Mouse (Mus musculus) mouse trophoblast stem cell (cell line): ENCODE measurements around the gene Plekhj1.
"Not testable (repeated sequence)": the region's sequence is repeated elsewhere in the genome, so short reads cannot be mapped to it uniquely, and the experiment has no call there.

ENCODE experiments used
- in situ Hi-C, 2 experiments: fragments of 300-500 bp; cut with MseI, MboI; formaldehyde crosslinking; loops; 2 replicates in 1 of 2; 3 replicates in 1 of 2; pipeline ENCODE4 v1.15.1; 2025

The Plekhj1 gene

DNA sequence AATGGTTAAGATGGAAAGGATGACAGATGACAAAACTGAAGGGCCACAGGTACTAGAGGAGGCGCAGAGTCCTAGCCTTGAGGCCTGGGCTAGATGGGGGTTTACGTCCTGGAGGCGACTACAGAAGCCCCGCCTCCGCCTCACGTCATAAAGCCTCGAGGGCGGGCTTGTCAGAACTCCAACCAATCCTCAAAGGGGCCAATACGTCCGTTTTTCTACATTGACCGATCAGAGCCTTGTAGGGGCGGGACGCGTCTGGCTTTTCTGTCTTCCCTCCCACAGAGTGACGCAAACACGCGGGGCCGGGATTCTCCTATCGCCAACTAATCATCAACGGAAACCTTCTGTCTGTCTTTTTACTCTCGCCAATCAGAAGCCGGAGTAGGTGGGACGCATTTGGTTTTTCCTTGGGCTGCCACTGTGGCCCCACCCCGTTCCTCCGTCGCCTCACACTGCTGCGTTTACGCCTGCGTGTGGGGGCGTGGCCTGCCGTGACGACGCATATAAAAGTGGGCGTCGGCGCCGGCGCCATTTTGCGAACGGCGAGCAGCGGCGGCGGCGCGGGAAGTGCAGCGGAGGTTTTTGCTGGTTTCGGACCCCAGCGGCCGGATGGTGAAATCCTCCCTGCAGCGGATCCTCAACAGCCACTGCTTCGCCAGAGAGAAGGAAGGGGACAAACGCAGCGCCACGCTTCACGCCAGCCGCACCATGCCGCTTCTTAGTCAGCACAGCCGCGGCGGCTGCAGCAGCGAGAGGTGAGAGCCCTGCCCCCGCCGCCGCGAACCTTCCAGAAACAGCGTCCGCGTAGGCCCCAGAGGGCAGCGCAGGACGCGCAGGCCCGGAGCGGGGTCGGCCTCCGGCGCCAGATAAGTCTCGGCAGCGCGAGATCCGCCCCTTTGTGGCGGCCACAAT is 28.0 kb upstream of the Plekhj1 start, which contains the start of gene Oaz1:
Gene Oaz1, plus strand, starts transcription at position 506 of the 912 bp plus-strand sequence.
- in situ Hi-C loops, result loop anchor here in 1 of 2 experiments (5.0 kb wide), 1 partner anchor 51 kb away; no protein-coding TSS in a partner anchor

GRCm38 (mm10) chr10:80824827-80825226 is 26.4 kb upstream of the Plekhj1 start:
- in situ Hi-C loops, result loop anchor here (5.0 kb wide), 2 partner anchors 52 to 57 kb away; no protein-coding TSS in a partner anchor

DNA sequence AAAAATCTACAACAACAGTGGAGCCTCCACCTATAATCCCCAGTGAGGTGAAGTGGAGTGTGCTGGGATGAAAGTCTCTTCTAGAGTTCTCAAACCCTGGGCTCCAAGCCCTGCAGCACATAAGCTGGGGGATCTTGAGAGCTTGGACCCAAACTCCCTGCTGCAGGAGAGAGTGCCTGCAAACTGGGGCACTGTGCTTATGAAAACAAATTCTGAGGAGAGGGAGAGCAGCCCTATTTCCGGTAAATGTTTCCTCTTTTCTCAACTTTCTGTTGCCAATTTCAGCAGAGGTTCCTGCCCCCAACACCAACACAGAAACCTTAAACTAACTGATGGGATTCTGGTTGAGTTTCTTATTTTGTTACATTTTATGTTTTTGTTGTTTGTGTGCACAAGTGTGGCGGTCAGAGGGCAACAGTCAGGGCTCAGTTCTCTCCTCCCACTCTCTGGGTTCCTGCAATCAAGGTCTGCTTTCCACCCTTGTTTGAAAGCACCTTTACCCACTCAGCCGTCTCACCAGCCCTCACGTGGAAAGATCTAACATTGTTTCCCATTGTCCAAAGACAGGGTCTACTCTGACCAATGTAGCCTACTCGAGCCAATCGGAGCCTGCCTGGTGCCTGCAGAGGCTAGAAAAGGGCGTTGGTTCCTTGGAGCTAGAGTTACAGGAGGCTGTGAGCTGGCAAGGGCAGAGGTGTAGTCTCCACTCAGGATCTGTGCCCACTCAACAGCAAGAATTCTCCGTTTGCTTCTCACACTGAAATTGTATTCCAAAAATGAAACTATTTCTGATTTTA is 25.6 kb upstream of the Plekhj1 start:
- in situ Hi-C loops, result loop anchor here in 1 of 2 experiments (5.0 kb wide), 1 partner anchor 58 kb away; no protein-coding TSS in a partner anchor

GRCm38 (mm10) chr10:80823316-80823715 is 24.9 kb upstream of the Plekhj1 start:
- in situ Hi-C loops, result loop anchor here in 1 of 2 experiments (5.0 kb wide), 1 partner anchor 59 kb away; no protein-coding TSS in a partner anchor

GRCm38 (mm10) chr10:80822528-80822927 is 24.1 kb upstream of the Plekhj1 start:
- in situ Hi-C loops, result loop anchor here in 1 of 2 experiments (5.0 kb wide), 1 partner anchor 60 kb away; no protein-coding TSS in a partner anchor

- in situ Hi-C loops, result loop anchor here in 1 of 2 experiments (5.0 kb wide), 1 partner anchor 60 kb away; no protein-coding TSS in a partner anchor
These were observed 23.6 kb upstream of the Plekhj1 start for GRCm38 (mm10) chr10:80821991-80822390.

DNA sequence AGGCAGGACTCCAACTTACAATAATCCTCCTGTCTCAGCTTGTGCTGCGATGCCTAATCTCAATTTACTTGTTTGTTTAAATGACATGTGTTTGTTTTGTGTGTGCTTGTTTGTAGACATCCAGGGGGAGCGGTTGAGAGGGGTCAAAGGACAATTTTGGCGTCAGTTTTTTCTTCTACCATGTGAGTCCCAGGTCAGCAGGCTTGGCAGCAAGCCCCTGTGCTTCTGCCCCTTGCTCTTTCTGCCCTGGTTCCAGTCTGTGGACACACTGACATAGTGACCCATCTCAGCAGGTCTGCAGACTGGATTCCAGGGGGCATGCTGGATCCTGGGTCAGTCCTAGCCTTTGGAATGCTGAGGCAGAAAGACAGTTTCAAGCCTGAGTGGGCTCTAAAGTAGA is 21.0 kb upstream of the Plekhj1 start:
- in situ Hi-C loops, result no loop called here

- in situ Hi-C loops, result no loop called here
These were observed 20.3 kb upstream of the Plekhj1 start for GRCm38 (mm10) chr10:80818599-80819281.

- in situ Hi-C loops, result not testable (repeated sequence)
These were observed 19.5 kb upstream of the Plekhj1 start for GRCm38 (mm10) chr10:80817955-80818354.

DNA sequence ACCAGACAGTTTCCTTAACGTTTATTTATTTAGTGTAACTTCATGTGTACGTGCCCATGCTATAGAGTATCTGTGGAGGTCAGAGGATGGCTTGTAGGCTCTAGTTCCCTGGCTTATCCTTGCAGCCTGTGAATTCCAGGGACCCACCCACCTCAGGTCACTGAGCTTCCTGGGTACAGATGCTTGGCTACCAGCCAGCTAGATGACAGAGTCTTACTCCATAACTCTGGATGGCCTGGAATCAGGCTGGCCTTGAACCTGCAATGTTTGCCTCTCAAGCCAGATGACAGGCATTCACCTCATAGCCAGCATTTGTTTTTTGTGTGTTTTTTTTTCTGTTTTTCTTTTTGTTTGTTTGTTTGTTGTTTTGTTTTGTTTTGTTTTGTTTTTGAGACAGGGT is 18.7 kb upstream of the Plekhj1 start:
- in situ Hi-C loops, result no loop called here

GRCm38 (mm10) chr10:80816303-80816702 is 17.9 kb upstream of the Plekhj1 start:
- in situ Hi-C loops, result not testable (repeated sequence)

DNA sequence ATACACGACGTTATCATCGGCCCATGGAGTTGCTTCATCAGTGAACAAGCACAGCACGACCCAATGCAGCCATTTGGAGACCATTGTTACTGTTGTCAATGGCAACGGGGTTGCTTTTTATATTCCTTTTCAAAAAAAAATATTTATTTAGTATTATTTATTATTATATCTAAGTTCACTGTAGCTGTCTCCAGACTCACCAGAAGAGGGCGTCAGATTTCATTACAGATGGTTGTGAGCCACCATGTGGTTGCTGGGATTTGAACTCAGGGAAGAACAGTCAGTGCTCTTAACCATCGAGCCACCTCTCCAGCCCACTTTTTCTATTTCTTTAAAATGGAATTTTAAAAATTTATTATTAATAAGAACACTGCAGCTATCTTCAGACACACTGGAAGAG is 16.4 kb upstream of the Plekhj1 start:
- in situ Hi-C loops, result no loop called here

- in situ Hi-C loops, result no loop called here
These were observed 14.9 kb upstream of the Plekhj1 start, which contains the start of gene Jsrp1 for GRCm38 (mm10) chr10:80813366-80813765. Gene Jsrp1, minus strand, starts transcription at chr10:80813498.

DNA sequence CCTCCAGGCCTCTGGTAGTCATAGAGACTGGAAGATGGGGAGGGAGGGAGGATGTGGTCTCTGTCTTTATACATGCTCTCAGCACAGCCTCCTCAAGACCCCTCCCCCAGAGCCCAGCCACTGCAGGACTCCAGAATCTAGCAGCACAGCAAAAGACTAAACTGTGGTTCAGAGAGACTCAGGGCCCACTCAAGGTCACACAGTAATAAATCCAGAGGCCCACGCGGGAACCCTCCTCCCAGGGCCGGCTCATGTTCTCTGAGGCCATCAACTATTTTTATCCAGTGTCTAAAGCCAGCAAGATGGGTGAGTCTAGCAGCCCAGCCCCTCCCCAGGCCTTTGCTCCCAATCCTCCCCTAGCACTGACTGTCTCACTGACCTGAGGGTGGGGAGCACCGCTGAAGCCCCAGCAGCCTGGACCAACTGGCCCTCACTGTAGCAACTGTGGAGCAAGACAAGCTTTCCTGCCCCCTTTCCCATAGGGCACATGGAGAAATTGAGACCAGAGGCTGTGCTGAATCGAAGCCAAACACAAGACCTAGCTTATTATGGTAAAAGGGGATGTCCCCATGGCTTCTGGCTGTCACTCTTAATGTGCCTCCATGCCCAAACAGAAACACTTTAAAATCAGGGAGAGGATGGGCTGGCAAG is 14.1 kb upstream of the Plekhj1 start:
- in situ Hi-C loops, result no loop called here

DNA sequence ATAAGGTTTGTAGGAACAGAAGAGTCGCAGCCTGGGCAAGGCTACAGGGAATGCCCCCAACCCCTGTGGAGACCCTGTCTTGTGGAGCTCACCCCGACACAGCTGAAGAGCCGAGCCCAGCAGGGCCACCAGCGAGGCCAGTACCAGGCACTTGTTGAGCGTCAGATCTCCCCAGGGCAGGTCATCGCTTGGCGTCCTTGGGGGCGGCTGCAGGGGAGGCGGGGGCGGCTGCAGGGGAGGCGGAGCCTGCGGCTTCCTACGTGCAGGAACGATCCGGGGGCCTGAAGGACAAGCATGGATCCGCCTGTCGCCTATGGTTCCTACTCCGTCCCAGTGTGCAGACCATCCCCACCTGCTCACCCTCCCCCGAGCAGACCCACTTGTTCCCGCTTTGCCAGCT is 11.7 kb upstream of the Plekhj1 start:
- in situ Hi-C loops, result no loop called here

- in situ Hi-C loops, result no loop called here
These were observed 10.7 kb upstream of the Plekhj1 start for GRCm38 (mm10) chr10:80808985-80809632.

- in situ Hi-C loops, result no loop called here
These were observed 9.9 kb upstream of the Plekhj1 start for GRCm38 (mm10) chr10:80808099-80808984.

GRCm38 (mm10) chr10:80807057-80807627 is 8.7 kb upstream of the Plekhj1 start:
- in situ Hi-C loops, result no loop called here
